ENCODE assay signal across 8 mouse cellular contexts in genomic region chr9:108348290-108348680, GRCm38 (mm10). TPM values are rescaled to one million over a fixed set of nuclear protein-coding genes. Genes with fewer than 3 reads are reported as not detected.
A peak's percentile ranks its signal among the peaks of the same experiment; 100 is the strongest.
DNase-seq lines count a peak whose midpoint lies in the region; ATAC-seq and TF ChIP-seq lines count a peak whose summit lies in the region.

No protein-coding gene starts in this region.

- CTCF ChIA-PET in Patski (lab: Charles Lee), result no interaction called here

- H3K36me3 ChIP-seq in kidney, embryonic 14.5 days (ENCODE audit: control insufficient read depth, insufficient read depth, low read length), result peaks cover 30% of the 10 kb centered on the region
- H3K36me3 ChIP-seq in hindbrain, embryonic 10.5 days, result peaks cover 37% of the 10 kb centered on the region
- H3K36me3 ChIP-seq in midbrain, embryonic 12.5 days, result peaks cover 36% of the 10 kb centered on the region

- peaks cover 7% of the 10 kb centered on the region; the same call in 1 of the 2 replicates for H3K4me1 ChIP-seq in kidney, embryonic 14.5 days (ENCODE audit: control insufficient read depth, insufficient read depth, low read length)
- peaks cover 23% of the 10 kb centered on the region for H3K4me1 ChIP-seq in hindbrain, embryonic 10.5 days (replicated peaks)
- H3K4me1 ChIP-seq in midbrain, embryonic 12.5 days, result peaks cover 18% of the 10 kb centered on the region

- H3K27ac ChIP-seq in kidney, embryonic 14.5 days (ENCODE audit: low read depth, low read length), result peak overlapping the region; percentile 99; the same call in 1 of the 2 replicates
- peak overlapping the region; percentile 97 for H3K27ac ChIP-seq in hindbrain, embryonic 10.5 days
- peak overlapping the region; percentile 94; the same call in 1 of the 2 replicates for H3K27ac ChIP-seq in midbrain, embryonic 12.5 days (replicated peaks)

- no peak for DNase-seq in kidney, postnatal 36 days
- DNase-seq in Patski (ENCODE audit: low read depth, low spot score), result no peak
- no peak for DNase-seq in hindbrain, embryonic 10.5 days (ENCODE audit: low spot score)
- DNase-seq in frontal cortex, postnatal 10 days (ENCODE audit: low spot score in 2 of 2), result no peak
- DNase-seq in cerebellum, postnatal 4 days (ENCODE audit: low spot score in 2 of 2), result no peak
- no peak for DNase-seq in spleen, postnatal 4 days (ENCODE audit: low spot score in 2 of 2)

- POLR2A ChIA-PET in Patski (lab: Charles Lee), result interaction anchor here (0.6 to 0.8 kb wide), 3 partner anchors 10 to 115 kb away, joined by 3 to 4 read pairs (median 3); no protein-coding TSS in a partner anchor

- H3K9me3 ChIP-seq in kidney, embryonic 14.5 days (ENCODE audit: control insufficient read depth, low read length), result no peaks in the 10 kb centered on the region
- no peaks in the 10 kb centered on the region for H3K9me3 ChIP-seq in hindbrain, embryonic 10.5 days
- no peaks in the 10 kb centered on the region for H3K9me3 ChIP-seq in midbrain, embryonic 12.5 days

- H3K4me3 ChIP-seq in kidney, embryonic 14.5 days (ENCODE audit: low read length), result peak overlapping the region; percentile 92
- peak overlapping the region; percentile 95 for H3K4me3 ChIP-seq in hindbrain, embryonic 10.5 days
- H3K4me3 ChIP-seq in midbrain, embryonic 12.5 days, result peak overlapping the region; percentile 77

- no peak for TF ChIP-seq CTCF in Patski (IDR thresholded peaks at IDR 0.05)

- 4% methylated on average over 14 of the region's 14 CpGs for WGBS in kidney, embryonic 14.5 days
- 11% methylated on average over 14 of the region's 14 CpGs for WGBS in hindbrain, embryonic 10.5 days
- WGBS in midbrain, embryonic 12.5 days, result 9% methylated on average over 14 of the region's 14 CpGs

- peak overlapping the region; percentile 83 for H3K9ac ChIP-seq in kidney, embryonic 14.5 days (ENCODE audit: low read depth, low read length)
- H3K9ac ChIP-seq in midbrain, embryonic 12.5 days (replicated peaks), result peak overlapping the region; percentile 92

- no peaks in the 10 kb centered on the region for H3K27me3 ChIP-seq in kidney, embryonic 14.5 days (ENCODE audit: control insufficient read depth, insufficient read depth, low read length)
- H3K27me3 ChIP-seq in Patski, result no peaks in the 10 kb centered on the region
- no peaks in the 10 kb centered on the region for H3K27me3 ChIP-seq in hindbrain, embryonic 10.5 days (ENCODE audit: insufficient read depth, poor library complexity, severe bottlenecking)
- H3K27me3 ChIP-seq in midbrain, embryonic 12.5 days, result no peaks in the 10 kb centered on the region

- peak overlapping the region; percentile 84 for H3K4me2 ChIP-seq in kidney, embryonic 14.5 days (replicated peaks; ENCODE audit: low read depth, low read length)
- peak overlapping the region; percentile 86 for H3K4me2 ChIP-seq in midbrain, embryonic 12.5 days (replicated peaks)

- ATAC-seq in kidney, embryonic 14.5 days (ENCODE audit: low FRiP score, low TSS enrichment), result no peak
- ATAC-seq in Patski, result peak; percentile 6
- no peak for ATAC-seq in midbrain, embryonic 12.5 days (ENCODE audit: low FRiP score, low read depth)

- in situ Hi-C loops in Patski (cut with MboI; ENCODE audit: low pct_unique_long_range_greater_than_20kb), result loop anchor here (5.0 kb wide), 1 partner anchor 41 kb away; the partner anchor contains the start of genes Rhoa and Tcta

RNA-seq across cellular contexts. Expression of gene Usp4, which starts 0.6 kb away (rescaled TPM):
- polyA plus RNA-seq in kidney, embryonic 14.5 days (2014; fragmentation: Nextera tagmentation; extraction: Ambion mirVana), result 62.1 and 114 TPM in 2 replicates
- 82.1 TPM for polyA plus RNA-seq in Patski (2021)
- polyA plus RNA-seq in hindbrain, embryonic 10.5 days (2016; fragmentation: Nextera tagmentation; extraction: Ambion mirVana), result 124 and 128 TPM in 2 replicates
- 135 and 142 TPM in 2 replicates for polyA plus RNA-seq in midbrain, embryonic 12.5 days (2016; fragmentation: Nextera tagmentation; extraction: Ambion mirVana)

RNA-seq across cellular contexts. Expression of gene Gpx1, which starts 9.6 kb away (rescaled TPM):
- 654 and 725 TPM in 2 replicates for polyA plus RNA-seq in kidney, embryonic 14.5 days (2014; fragmentation: Nextera tagmentation; extraction: Ambion mirVana)
- 372 TPM for polyA plus RNA-seq in Patski (2021)
- polyA plus RNA-seq in hindbrain, embryonic 10.5 days (2016; fragmentation: Nextera tagmentation; extraction: Ambion mirVana), result 816 and 892 TPM in 2 replicates
- 656 and 692 TPM in 2 replicates for polyA plus RNA-seq in midbrain, embryonic 12.5 days (2016; fragmentation: Nextera tagmentation; extraction: Ambion mirVana)

RNA-seq across cellular contexts. Expression of gene Tcta, which starts 42.3 kb away (rescaled TPM):
- 26.6 and 27.8 TPM in 2 replicates for polyA plus RNA-seq in kidney, embryonic 14.5 days (2014; fragmentation: Nextera tagmentation; extraction: Ambion mirVana)
- 30.2 TPM for polyA plus RNA-seq in Patski (2021)
- 20.7 and 32.7 TPM in 2 replicates for polyA plus RNA-seq in hindbrain, embryonic 10.5 days (2016; fragmentation: Nextera tagmentation; extraction: Ambion mirVana)
- polyA plus RNA-seq in midbrain, embryonic 12.5 days (2016; fragmentation: Nextera tagmentation; extraction: Ambion mirVana), result 39.9 and 41.7 TPM in 2 replicates

RNA-seq across cellular contexts. Expression of gene Rhoa, which starts 42.4 kb away (rescaled TPM):
- 317 and 358 TPM in 2 replicates for polyA plus RNA-seq in kidney, embryonic 14.5 days (2014; fragmentation: Nextera tagmentation; extraction: Ambion mirVana)
- 353 TPM for polyA plus RNA-seq in Patski (2021)
- polyA plus RNA-seq in hindbrain, embryonic 10.5 days (2016; fragmentation: Nextera tagmentation; extraction: Ambion mirVana), result 271 and 385 TPM in 2 replicates
- polyA plus RNA-seq in midbrain, embryonic 12.5 days (2016; fragmentation: Nextera tagmentation; extraction: Ambion mirVana), result 324 and 379 TPM in 2 replicates

RNA-seq across cellular contexts. Expression of gene 1700102P08Rik, which starts 44.3 kb away (rescaled TPM):
- 0.36 and 0.79 TPM in 2 replicates for polyA plus RNA-seq in kidney, embryonic 14.5 days (2014; fragmentation: Nextera tagmentation; extraction: Ambion mirVana)
- 0.82 TPM for polyA plus RNA-seq in Patski (2021)
- 0.58 and 0.69 TPM in 2 replicates for polyA plus RNA-seq in hindbrain, embryonic 10.5 days (2016; fragmentation: Nextera tagmentation; extraction: Ambion mirVana)
- 1.7 and 2.4 TPM in 2 replicates for polyA plus RNA-seq in midbrain, embryonic 12.5 days (2016; fragmentation: Nextera tagmentation; extraction: Ambion mirVana)
